In genomic region chr16:90735611-90736010, GRCm38 (mm10) we compare ENCODE assay signal across 33 mouse cellular contexts. TPM values are rescaled to one million over a fixed set of nuclear protein-coding genes. Genes with fewer than 3 reads are reported as not detected.
A peak's percentile ranks its signal among the peaks of the same experiment; 100 is the strongest.
DNase-seq lines count a peak whose midpoint lies in the region; TF ChIP-seq lines count a peak whose summit lies in the region.
"Had no signal": no experiment of that assay in that cellular context is flagged by ENCODE, and none has a peak within 500 bp of the region (broad histone marks: within the 10 kb centered on the region; RNA-seq: fewer than 3 reads in every experiment).

No protein-coding gene starts in this region.

- H3K79me2 ChIP-seq in liver, adult 2 months (ENCODE audit: control insufficient read depth, insufficient read depth, low read length) = no peaks in the 10 kb centered on the region; the same call in 1 of the 2 replicates

- no peaks in the 10 kb centered on the region for H3K27me3 ChIP-seq in liver, adult 2 months (ENCODE audit: control insufficient read depth, insufficient read depth, low read length)
- H3K27me3 ChIP-seq: embryonic facial prominence, embryonic 13.5 days; liver, embryonic 13.5 days; midbrain, embryonic 13.5 days; stomach, embryonic 15.5 days had no signal

- no peak for TF ChIP-seq CTCF in liver, adult 2 months (IDR thresholded peaks at IDR 0.05; ENCODE audit: low read depth, low read length)

- WGBS in liver, adult 2 months = 36% methylated on average over 4 of the region's 4 CpGs

- H3K27ac ChIP-seq in liver, adult 2 months (replicated peaks; ENCODE audit: insufficient read depth, low read depth, low read length) = no peak overlapping the region
- H3K27ac ChIP-seq in brown adipose tissue, adult 24 weeks (replicated peaks; ENCODE audit: low read depth, low read length) = 0 out of 2 replicates have a peak overlapping the region, but pooled peaks have one; percentile 8
- H3K27ac ChIP-seq: embryonic facial prominence, embryonic 13.5 days; hindbrain, embryonic 13.5 days; macrophage; midbrain, embryonic 13.5 days; neural tube, embryonic 13.5 days; stomach, embryonic 15.5 days had no signal

- H3K36me3 ChIP-seq in liver, adult 2 months (ENCODE audit: control insufficient read depth, insufficient read depth, low read length) = no peaks in the 10 kb centered on the region
- H3K36me3 ChIP-seq: embryonic facial prominence, embryonic 13.5 days; liver, embryonic 13.5 days; midbrain, embryonic 13.5 days; neural tube, embryonic 13.5 days; stomach, embryonic 15.5 days had no signal

- H3K9ac ChIP-seq in liver, adult 2 months (ENCODE audit: low read depth, low read length) = no peak overlapping the region
- H3K9ac ChIP-seq: embryonic facial prominence, embryonic 13.5 days; hindbrain, embryonic 13.5 days; liver, embryonic 13.5 days; midbrain, embryonic 13.5 days; neural tube, embryonic 13.5 days; stomach, embryonic 15.5 days had no signal

- peak; percentile 48 for DNase-seq in liver, adult 2 months (ENCODE audit: extremely low read depth, low read depth, low spot score)
- DNase-seq in liver (no peak), 416B (ENCODE audit: low read depth) (peak; percentile 54)
- peak; percentile 90 for DNase-seq in adrenal gland, adult 8-10 months
- no peak for DNase-seq in thymus, postnatal 14 days
- no peak for DNase-seq in layer of hippocampus, postnatal 14 days (ENCODE audit: low spot score in 2 of 2)
- DNase-seq in kidney, postnatal 14 days = no peak
- DNase-seq: cerebellum, adult 8-10 months; gastrocnemius, postnatal 14 days; heart, postnatal 36 days; kidney, adult 9 months; kidney, postnatal 10 days; layer of hippocampus, adult 9-11 months; liver, embryonic 13.5 days; lung, adult 2 months; lung, postnatal 10 days; retina, postnatal 1 day; right cerebral cortex, postnatal 14 days; thymus, adult 18-20 months; thymus, postnatal 36 days had no signal

- no peak for TF ChIP-seq POLR2A in liver, adult 2 months (IDR thresholded peaks at IDR 0.05; ENCODE audit: extremely low read depth, insufficient read depth, low read length)

- H3K4me1 ChIP-seq in liver, adult 2 months (ENCODE audit: control insufficient read depth, insufficient read depth, low read length) = peaks cover 17% of the 10 kb centered on the region
- no peaks in the 10 kb centered on the region; the same call in 1 of the 2 replicates for H3K4me1 ChIP-seq in brown adipose tissue, adult 24 weeks (ENCODE audit: control insufficient read depth, insufficient read depth, insufficient read length, low read length)
- H3K4me1 ChIP-seq: embryonic facial prominence, embryonic 13.5 days; hindbrain, embryonic 13.5 days; midbrain, embryonic 13.5 days; neural tube, embryonic 13.5 days; stomach, embryonic 15.5 days had no signal

- no peak overlapping the region for H3K4me3 ChIP-seq in liver, adult 2 months (ENCODE audit: insufficient read depth, low read depth, low read length)
- H3K4me3 ChIP-seq in brown adipose tissue, adult 24 weeks (ENCODE audit: insufficient read depth, low read depth, low read length) = no peak overlapping the region
- H3K4me3 ChIP-seq: embryonic facial prominence, embryonic 13.5 days; hindbrain, embryonic 13.5 days; liver, embryonic 13.5 days; midbrain, embryonic 13.5 days; neural tube, embryonic 13.5 days; stomach, embryonic 15.5 days had no signal

RNA-seq across cellular contexts. Expression of gene Mrap, which starts 2.4 kb away (rescaled TPM):
- total RNA-seq in liver, adult 2 months (2014; rRNA removed) = 60.5 and 66.8 TPM in 2 replicates
- polyA plus RNA-seq in liver, adult 2 months (2012; rRNA removed) = 173 and 201 TPM in 2 replicates
- total RNA-seq in adrenal gland, adult 8-10 months (2022) = 100 to 1,000 TPM; 200 to 615 (median 376) TPM
- polyA plus RNA-seq in brown adipose tissue, adult 24 weeks (2012; ENCODE audit: insufficient read depth, insufficient read length, missing spikeins) = 328 and 353 TPM in 2 replicates
- 1 to 10 TPM in 1 of 2 experiments, under 1 TPM in 1; 0.67 to 1.1 TPM for total RNA-seq in layer of hippocampus, postnatal 14 days (2021)
- total RNA-seq: CH12.LX; ES-E14; megakaryocyte-erythroid progenitor cell, adult 5-6 weeks had no signal
- polyA plus RNA-seq: C2C12; embryonic facial prominence, embryonic 13.5 days; forebrain, embryonic 16.5 days; hindbrain, embryonic 13.5 days; intestine, postnatal 0 days; midbrain, embryonic 13.5 days; neural tube, embryonic 13.5 days had no signal

RNA-seq across cellular contexts. Expression of gene Mis18a, which starts 8.4 kb away (rescaled TPM):
- 4.2 and 4.3 TPM in 2 replicates for total RNA-seq in liver, adult 2 months (2014; rRNA removed)
- 3.1 and 4.2 TPM in 2 replicates for polyA plus RNA-seq in liver, adult 2 months (2012; rRNA removed)
- total RNA-seq in adrenal gland, adult 8-10 months (2022) = 1 to 10 TPM; 5.4 to 7.8 (median 6.1) TPM
- polyA plus RNA-seq in brown adipose tissue, adult 24 weeks (2012; ENCODE audit: insufficient read depth, insufficient read length, missing spikeins) = 3.1 and 4.1 TPM in 2 replicates
- 1 to 10 TPM; 7.9 to 9.2 TPM for total RNA-seq in layer of hippocampus, postnatal 14 days (2021)

Comparison
In these comparisons a context has a peak if more than half of its experiments do, and no peak if none do; other contexts are left out.
1. DNase-seq: peak in liver, adult 2 months (single experiment), 416B (single experiment) and adrenal gland, adult 8-10 months (single experiment); none in liver (single experiment), thymus, postnatal 14 days (single experiment), layer of hippocampus, postnatal 14 days (0 of 2) and kidney, postnatal 14 days (single experiment).
2. RNA of gene Mrap, which starts 2.4 kb away (total RNA-seq): 200 to 615 TPM in adrenal gland, adult 8-10 months and 60.5 to 66.8 TPM in liver, adult 2 months; 0.67 to 1.1 TPM in layer of hippocampus, postnatal 14 days; every median in the first group is over 10 times any median in the second.